Mouse (Mus musculus): Measurements from ENCODE around the gene Dnaic1. TPM values are rescaled to one million over a fixed set of nuclear protein-coding genes. Genes with fewer than 3 reads are reported as not detected.
A peak's percentile ranks its signal among the peaks of the same experiment; 100 is the strongest.

Gene Dnaic1
- polyA plus RNA-seq, 1 experiment from 2014 or later, result 1.9 TPM

DNA sequence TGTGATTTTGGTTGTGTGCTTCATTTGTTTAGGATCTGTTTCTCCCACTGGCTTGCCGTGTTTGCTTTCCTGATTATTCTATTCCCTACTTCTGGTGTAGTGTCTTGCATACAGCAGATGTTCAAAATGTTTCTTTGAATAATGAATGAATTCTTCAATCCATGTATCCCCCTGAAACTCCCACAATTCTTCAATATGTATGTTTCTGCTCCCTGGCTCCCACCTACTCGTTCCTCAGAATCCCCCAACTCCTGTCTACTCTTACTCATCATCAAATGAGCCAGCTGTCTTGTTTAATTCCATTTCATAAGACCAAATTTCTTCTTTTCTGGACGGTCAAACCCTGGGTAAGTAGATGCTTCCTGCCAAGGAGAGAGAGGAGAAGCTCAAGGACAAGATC, 12.5 kb upstream of the Dnaic1 start:
- H3K4me1 ChIP-seq (replicated peaks; ENCODE audit: control insufficient read depth, insufficient read depth, low read length), result no peaks in the 10 kb centered on the region
- H3K36me3 ChIP-seq (ENCODE audit: control insufficient read depth, insufficient read depth, low read length), result no peaks in the 10 kb centered on the region
- DNase-seq (ENCODE audit: low spot score), result no peak
- no peak overlapping the region for H3K4me2 ChIP-seq (ENCODE audit: low read depth, low read length, severe bottlenecking)
- no peak for ATAC-seq (replicated peaks; ENCODE audit: low FRiP score)
- no peak overlapping the region for H3K27ac ChIP-seq (ENCODE audit: low read depth, low read length)
- H3K9ac ChIP-seq (ENCODE audit: low read length), result no peak overlapping the region
- no peak overlapping the region for H3K4me3 ChIP-seq (ENCODE audit: low read depth, low read length)
- no peaks in the 10 kb centered on the region for H3K27me3 ChIP-seq (ENCODE audit: control insufficient read depth, insufficient read depth, low read length)
- no peaks in the 10 kb centered on the region for H3K9me3 ChIP-seq (ENCODE audit: control insufficient read depth, low read length)
- WGBS, result 85% methylated on average over 3 of the region's 3 CpGs

DNA sequence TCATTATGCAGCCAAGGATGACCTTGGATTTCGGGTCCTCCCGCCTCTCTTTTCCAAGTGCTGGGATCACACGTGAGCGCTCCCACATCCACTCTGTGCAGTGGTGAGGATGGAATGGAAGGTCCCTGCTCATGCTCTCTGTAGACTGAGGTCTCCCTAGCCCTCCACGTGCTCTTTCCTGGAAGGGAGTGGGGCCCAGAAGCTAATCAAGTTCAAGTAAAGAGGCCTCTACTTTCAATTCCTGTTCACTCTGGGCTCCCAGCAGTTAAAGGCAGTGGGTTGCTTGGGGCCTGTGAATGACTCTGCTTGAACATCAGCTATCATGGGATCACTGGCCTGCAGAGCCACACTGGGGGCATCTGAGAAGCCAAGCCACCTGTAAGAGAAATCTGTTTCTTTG, 6.3 kb upstream of the Dnaic1 start:
- Histone ChIP-seq H3K36me3 (ENCODE audit: control insufficient read depth, insufficient read depth, low read length) (no peaks in the 10 kb centered on the region), H3K4me1 (replicated peaks; ENCODE audit: control insufficient read depth, insufficient read depth, low read length) (peaks cover 10% of the 10 kb centered on the region; the same call in 1 of the 2 replicates), H3K4me3 (ENCODE audit: low read depth, low read length) (no peak overlapping the region), H3K9ac (ENCODE audit: low read length) (no peak overlapping the region), H3K9me3 (ENCODE audit: control insufficient read depth, low read length) (no peaks in the 10 kb centered on the region), H3K27me3 (ENCODE audit: control insufficient read depth, insufficient read depth, low read length) (peaks cover 3% of the 10 kb centered on the region; the same call in 1 of the 2 replicates), H3K27ac (ENCODE audit: low read depth, low read length) (no peak overlapping the region), H3K4me2 (ENCODE audit: low read depth, low read length, severe bottlenecking) (no peak overlapping the region)
- ATAC-seq (replicated peaks; ENCODE audit: low FRiP score) (no peak), DNase-seq (ENCODE audit: low spot score) (no peak)
- 95% methylated on average over 5 of the region's 5 CpGs for WGBS

DNA sequence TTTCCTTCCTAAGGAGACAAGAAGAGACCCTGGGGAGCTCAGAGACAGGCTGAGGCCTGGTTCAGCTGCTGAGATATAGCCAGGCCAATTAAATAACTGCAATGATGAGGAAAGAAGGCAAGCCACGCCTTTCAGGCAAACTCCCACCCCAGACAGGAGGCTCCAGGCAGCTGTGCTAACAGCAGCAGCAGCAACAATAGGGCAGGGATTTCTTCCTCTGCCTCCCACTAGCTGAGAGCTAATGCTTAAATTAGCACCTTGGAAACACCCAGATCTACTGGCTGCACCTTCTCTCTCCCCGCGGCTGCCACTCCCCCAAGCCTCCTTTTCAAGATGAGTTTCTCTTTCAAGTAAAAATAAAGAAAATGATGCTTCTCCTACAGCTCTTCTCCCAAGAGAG, 3.5 kb upstream of the Dnaic1 start:
- Histone ChIP-seq H3K36me3 (ENCODE audit: control insufficient read depth, insufficient read depth, low read length) (no peaks in the 10 kb centered on the region), H3K9ac (ENCODE audit: low read length) (no peak overlapping the region), H3K27me3 (ENCODE audit: control insufficient read depth, insufficient read depth, low read length) (peaks cover 3% of the 10 kb centered on the region; the same call in 1 of the 2 replicates), H3K9me3 (ENCODE audit: control insufficient read depth, low read length) (no peaks in the 10 kb centered on the region), H3K4me3 (ENCODE audit: low read depth, low read length) (no peak overlapping the region), H3K27ac (ENCODE audit: low read depth, low read length) (no peak overlapping the region; the same call in 1 of the 2 replicates), H3K4me1 (replicated peaks; ENCODE audit: control insufficient read depth, insufficient read depth, low read length) (peaks cover 17% of the 10 kb centered on the region; the same call in 1 of the 2 replicates), H3K4me2 (ENCODE audit: low read depth, low read length, severe bottlenecking) (no peak overlapping the region)
- ATAC-seq (replicated peaks; ENCODE audit: low FRiP score) (no peak), DNase-seq (ENCODE audit: low spot score) (no peak)
- WGBS, result 5% methylated on average over 3 of the region's 3 CpGs

DNA sequence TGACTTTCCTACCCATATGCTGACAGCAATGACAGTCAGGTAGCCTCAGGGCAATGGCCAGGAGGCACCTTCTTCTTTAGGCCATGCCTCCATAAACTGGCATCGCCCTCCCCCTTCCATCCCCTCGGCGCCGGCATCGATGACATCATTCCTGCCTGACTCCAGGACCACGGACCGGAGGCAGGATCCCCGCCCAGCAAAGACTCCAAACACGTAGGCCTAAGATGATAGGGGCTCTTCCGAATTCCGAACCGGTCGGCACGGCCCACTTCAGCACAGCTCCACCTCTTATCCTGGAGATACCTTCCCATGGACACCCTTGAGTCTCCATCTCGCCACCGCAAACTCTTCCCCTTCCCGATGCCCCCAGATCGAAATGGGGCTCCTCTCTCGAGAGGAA, 1.3 kb upstream of the Dnaic1 start:
- H3K9ac ChIP-seq (ENCODE audit: low read length), result peak overlapping the region; percentile 69
- H3K4me3 ChIP-seq (ENCODE audit: low read depth, low read length), result peak overlapping the region; percentile 70
- ATAC-seq (replicated peaks; ENCODE audit: low FRiP score) (no peak), DNase-seq (ENCODE audit: low spot score) (peak; percentile 65)
- WGBS, result 4% methylated on average over 19 of the region's 19 CpGs
- H3K4me2 ChIP-seq (ENCODE audit: low read depth, low read length, severe bottlenecking), result peak overlapping the region; percentile 89
- H3K27me3 ChIP-seq (ENCODE audit: control insufficient read depth, insufficient read depth, low read length), result peaks cover 3% of the 10 kb centered on the region; the same call in 1 of the 2 replicates
- no peaks in the 10 kb centered on the region for H3K36me3 ChIP-seq (ENCODE audit: control insufficient read depth, insufficient read depth, low read length)
- H3K27ac ChIP-seq (ENCODE audit: low read depth, low read length), result no peak overlapping the region
- peaks cover 17% of the 10 kb centered on the region; the same call in 1 of the 2 replicates for H3K4me1 ChIP-seq (replicated peaks; ENCODE audit: control insufficient read depth, insufficient read depth, low read length)
- H3K9me3 ChIP-seq (ENCODE audit: control insufficient read depth, low read length), result no peaks in the 10 kb centered on the region

DNA sequence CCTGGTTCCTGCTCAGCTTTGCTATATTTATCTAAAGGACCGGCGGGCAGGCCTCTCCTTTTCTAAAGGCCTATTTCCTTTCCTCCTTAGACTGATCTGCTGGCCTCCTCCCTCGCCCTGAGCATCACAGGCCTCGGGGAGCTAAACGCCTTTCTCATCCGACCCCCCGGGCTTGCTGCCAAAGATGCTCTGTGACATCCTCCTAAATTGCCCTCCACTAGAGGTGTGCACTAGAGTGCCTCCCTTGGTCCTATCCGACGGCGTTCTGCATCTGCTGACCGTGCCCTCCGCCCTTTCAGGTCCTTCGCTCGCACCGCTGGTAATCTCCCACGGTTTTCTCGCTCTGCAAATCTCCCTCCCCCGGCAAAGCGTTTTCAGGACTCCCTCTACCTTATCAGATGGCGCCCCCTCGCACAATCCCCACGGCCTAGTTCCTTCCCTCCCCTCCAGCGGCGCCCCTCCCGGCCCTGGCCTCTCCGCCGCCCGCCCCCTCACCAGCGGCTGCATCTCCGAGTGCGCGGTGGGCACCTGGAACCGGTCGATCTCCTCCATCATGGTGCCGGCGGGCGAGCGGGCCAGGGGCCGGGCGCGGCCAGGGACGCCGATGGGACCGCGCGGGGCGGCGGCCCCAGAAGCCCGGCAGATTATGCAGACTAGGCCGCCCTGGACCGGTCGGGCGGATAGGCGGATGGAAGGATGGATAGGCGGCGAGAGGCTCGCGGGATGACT, 729 bp upstream of the Dnaic1 start:
- peak overlapping the region; percentile 69 for H3K9ac ChIP-seq (ENCODE audit: low read length)
- H3K4me3 ChIP-seq (ENCODE audit: low read depth, low read length), result peak overlapping the region; percentile 70
- ATAC-seq (replicated peaks; ENCODE audit: low FRiP score), result peak; percentile 14
- H3K27ac ChIP-seq (ENCODE audit: low read depth, low read length), result peak overlapping the region; percentile 73
- under 1% methylated on average over 58 of the region's 58 CpGs for WGBS
- peaks cover 17% of the 10 kb centered on the region; the same call in 1 of the 2 replicates for H3K4me1 ChIP-seq (replicated peaks; ENCODE audit: control insufficient read depth, insufficient read depth, low read length)
- DNase-seq (ENCODE audit: low spot score), result no peak
- no peaks in the 10 kb centered on the region for H3K9me3 ChIP-seq (ENCODE audit: control insufficient read depth, low read length)
- no peaks in the 10 kb centered on the region for H3K36me3 ChIP-seq (ENCODE audit: control insufficient read depth, insufficient read depth, low read length)
- peak overlapping the region; percentile 89 for H3K4me2 ChIP-seq (ENCODE audit: low read depth, low read length, severe bottlenecking)
- H3K27me3 ChIP-seq (ENCODE audit: control insufficient read depth, insufficient read depth, low read length), result peaks cover 3% of the 10 kb centered on the region; the same call in 1 of the 2 replicates

DNA sequence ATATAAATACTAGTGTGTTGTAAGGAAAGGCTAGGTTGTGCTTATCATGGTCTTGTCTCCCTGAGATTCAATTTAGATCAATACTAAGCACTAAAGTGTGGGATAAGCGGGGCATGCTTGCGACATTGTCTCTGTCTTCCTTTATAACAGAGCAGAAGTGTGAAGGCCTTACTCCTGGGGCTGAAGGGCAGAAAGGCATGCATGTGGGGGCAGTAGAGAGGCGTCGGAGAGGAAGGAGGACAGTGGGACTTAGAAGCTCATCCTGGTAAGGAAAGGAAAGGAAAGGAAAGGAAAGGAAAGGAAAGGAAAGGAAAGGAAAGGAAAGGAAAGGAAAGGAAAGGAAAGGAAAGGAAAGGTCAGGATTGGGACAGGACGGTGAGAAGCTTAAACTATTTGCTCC, 1.9 kb downstream of the Dnaic1 start:
- H3K9me3 ChIP-seq (ENCODE audit: control insufficient read depth, low read length), result no peaks in the 10 kb centered on the region
- H3K27me3 ChIP-seq (ENCODE audit: control insufficient read depth, insufficient read depth, low read length), result peaks cover 3% of the 10 kb centered on the region; the same call in 1 of the 2 replicates
- no peak overlapping the region for H3K4me3 ChIP-seq (ENCODE audit: low read depth, low read length)

DNA sequence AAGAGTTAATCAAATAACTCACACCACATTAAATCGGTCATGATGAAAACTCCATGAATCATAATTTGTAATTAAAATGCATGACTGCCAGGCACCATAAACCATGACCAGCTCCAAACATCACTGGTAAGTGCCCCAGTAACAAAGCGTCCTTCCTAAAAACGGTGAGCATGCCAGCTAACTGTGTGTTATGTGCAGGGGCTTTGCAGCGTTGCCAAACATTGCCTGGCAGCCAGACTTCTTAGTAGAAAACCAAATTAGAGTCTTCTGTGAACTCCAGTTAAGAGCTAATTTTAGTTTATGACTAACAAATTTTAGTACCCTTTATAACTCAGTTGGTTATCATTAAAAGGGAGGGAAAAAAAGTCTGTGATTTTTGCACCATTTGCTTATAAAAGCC, 3.9 kb downstream of the Dnaic1 start:
- ATAC-seq (replicated peaks; ENCODE audit: low FRiP score) (no peak), DNase-seq (ENCODE audit: low spot score) (no peak)
- Histone ChIP-seq H3K9ac (ENCODE audit: low read length) (no peak overlapping the region), H3K4me3 (ENCODE audit: low read depth, low read length) (no peak overlapping the region), H3K9me3 (ENCODE audit: control insufficient read depth, low read length) (no peaks in the 10 kb centered on the region), H3K36me3 (ENCODE audit: control insufficient read depth, insufficient read depth, low read length) (no peaks in the 10 kb centered on the region), H3K4me2 (ENCODE audit: low read depth, low read length, severe bottlenecking) (no peak overlapping the region), H3K4me1 (replicated peaks; ENCODE audit: control insufficient read depth, insufficient read depth, low read length) (peaks cover 5% of the 10 kb centered on the region; the same call in 1 of the 2 replicates), H3K27me3 (ENCODE audit: control insufficient read depth, insufficient read depth, low read length) (no peaks in the 10 kb centered on the region), H3K27ac (ENCODE audit: low read depth, low read length) (no peak overlapping the region)
- 68% methylated on average over 4 of the region's 4 CpGs for WGBS

More for the DNA sequence above, 1.9 kb downstream of the Dnaic1 start:
- Histone ChIP-seq H3K4me2 (ENCODE audit: low read depth, low read length, severe bottlenecking) (no peak overlapping the region), H3K27ac (ENCODE audit: low read depth, low read length) (no peak overlapping the region), H3K9ac (ENCODE audit: low read length) (no peak overlapping the region), H3K36me3 (ENCODE audit: control insufficient read depth, insufficient read depth, low read length) (no peaks in the 10 kb centered on the region), H3K4me1 (replicated peaks; ENCODE audit: control insufficient read depth, insufficient read depth, low read length) (peaks cover 13% of the 10 kb centered on the region; the same call in 1 of the 2 replicates)
- WGBS, result 27% methylated on average over 5 of the region's 5 CpGs
- DNase-seq (ENCODE audit: low spot score) (no peak), ATAC-seq (replicated peaks; ENCODE audit: low FRiP score) (no peak)

DNA sequence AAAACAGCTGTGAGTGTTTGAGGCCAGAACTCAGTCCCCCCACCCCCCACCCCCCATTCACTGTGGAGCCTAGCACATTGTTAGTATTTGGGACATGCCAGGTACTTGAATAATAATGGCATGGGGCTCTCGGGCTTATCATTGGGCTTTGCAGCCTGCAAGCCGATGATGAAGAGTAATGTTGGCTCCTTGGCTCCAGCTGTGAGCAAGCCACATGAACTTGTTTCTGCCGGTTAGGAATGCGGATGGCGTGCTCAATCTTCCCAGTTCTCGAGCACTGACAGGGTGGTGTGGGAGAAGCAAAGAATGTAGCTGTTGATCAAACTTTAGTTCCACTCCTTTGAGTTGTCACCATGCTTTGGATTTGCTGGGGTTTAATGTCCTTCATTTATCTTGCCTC, 6.3 kb downstream of the Dnaic1 start:
- Histone ChIP-seq H3K4me1 (replicated peaks; ENCODE audit: control insufficient read depth, insufficient read depth, low read length) (no peaks in the 10 kb centered on the region), H3K27me3 (ENCODE audit: control insufficient read depth, insufficient read depth, low read length) (no peaks in the 10 kb centered on the region), H3K4me2 (ENCODE audit: low read depth, low read length, severe bottlenecking) (no peak overlapping the region), H3K4me3 (ENCODE audit: low read depth, low read length) (no peak overlapping the region), H3K9me3 (ENCODE audit: control insufficient read depth, low read length) (no peaks in the 10 kb centered on the region), H3K36me3 (ENCODE audit: control insufficient read depth, insufficient read depth, low read length) (no peaks in the 10 kb centered on the region), H3K27ac (ENCODE audit: low read depth, low read length) (no peak overlapping the region), H3K9ac (ENCODE audit: low read length) (no peak overlapping the region)
- WGBS, result 57% methylated on average over 6 of the region's 6 CpGs
- no peak for ATAC-seq (replicated peaks; ENCODE audit: low FRiP score)
- DNase-seq (ENCODE audit: low spot score), result no peak

DNA sequence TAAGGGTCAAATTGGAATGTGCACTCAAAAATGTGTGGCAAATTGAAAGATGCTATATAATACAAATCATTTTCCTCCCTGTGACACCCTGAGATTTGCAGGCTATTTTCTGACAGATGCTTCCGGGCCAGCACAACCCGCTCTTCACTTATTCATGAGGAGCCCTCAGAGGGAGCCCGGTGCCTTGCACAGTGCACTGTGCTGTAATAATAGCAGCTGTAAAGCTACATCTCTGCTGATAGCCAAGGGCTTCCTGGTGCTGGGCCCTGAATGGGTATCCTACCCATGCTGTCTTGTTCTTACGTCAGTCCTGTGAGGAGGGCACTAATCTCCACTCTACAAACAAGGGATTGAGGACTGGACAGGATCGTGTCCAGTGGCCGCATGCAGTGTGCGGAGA, 13.8 kb downstream of the Dnaic1 start:
- Histone ChIP-seq H3K9ac (ENCODE audit: low read length) (no peak overlapping the region), H3K27ac (ENCODE audit: low read depth, low read length) (no peak overlapping the region), H3K36me3 (ENCODE audit: control insufficient read depth, insufficient read depth, low read length) (no peaks in the 10 kb centered on the region), H3K4me2 (ENCODE audit: low read depth, low read length, severe bottlenecking) (no peak overlapping the region), H3K27me3 (ENCODE audit: control insufficient read depth, insufficient read depth, low read length) (no peaks in the 10 kb centered on the region), H3K4me1 (replicated peaks; ENCODE audit: control insufficient read depth, insufficient read depth, low read length) (0 out of 2 replicates have a peak, but pooled peaks cover 2% of the 10 kb centered on the region), H3K4me3 (ENCODE audit: low read depth, low read length) (no peak overlapping the region), H3K9me3 (ENCODE audit: control insufficient read depth, low read length) (no peaks in the 10 kb centered on the region)
- DNase-seq (ENCODE audit: low spot score), result no peak
- 80% methylated on average over 7 of the region's 7 CpGs for WGBS
- ATAC-seq (replicated peaks; ENCODE audit: low FRiP score), result no peak

All from forebrain, embryonic 11.5 days (tissue).